Mouse (Mus musculus): ENCODE measurements around the gene Ror2.

DNA sequence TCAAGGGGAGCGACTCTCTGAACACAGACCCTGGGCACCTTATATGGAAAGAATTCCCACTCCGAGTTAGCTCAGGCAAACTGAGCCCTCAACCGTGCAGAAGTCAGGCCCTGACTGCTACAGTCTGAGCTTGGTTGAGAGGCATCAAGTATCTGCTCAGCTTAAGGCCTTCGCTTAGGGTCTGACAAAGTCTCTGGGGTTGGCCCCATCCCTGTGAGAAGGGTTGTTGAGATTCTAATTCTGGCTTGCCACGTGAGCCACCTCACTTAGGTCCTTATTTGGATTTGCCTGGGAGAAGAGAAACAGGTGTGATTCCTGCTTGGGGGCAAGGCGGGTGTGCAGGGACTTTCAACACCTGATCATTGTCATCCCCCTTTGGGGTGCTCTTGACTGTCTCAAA lies 129.6 kb downstream of the Ror2 start:
- no peak for TF ChIP-seq EP300 (IDR thresholded peaks at IDR 0.05; ENCODE audit: low read depth)
- TF ChIP-seq CTCF (IDR thresholded peaks at IDR 0.05; ENCODE audit: low read depth), result no peak

Measured in liver, postnatal 0 days (tissue).